Mouse (Mus musculus): Measurements from ENCODE around the gene Gm21746.
"Not testable (repeated sequence)": the region's sequence is repeated elsewhere in the genome, so short reads cannot be mapped to it uniquely, and the experiment has no call there.

The Gm21746 gene

DNA sequence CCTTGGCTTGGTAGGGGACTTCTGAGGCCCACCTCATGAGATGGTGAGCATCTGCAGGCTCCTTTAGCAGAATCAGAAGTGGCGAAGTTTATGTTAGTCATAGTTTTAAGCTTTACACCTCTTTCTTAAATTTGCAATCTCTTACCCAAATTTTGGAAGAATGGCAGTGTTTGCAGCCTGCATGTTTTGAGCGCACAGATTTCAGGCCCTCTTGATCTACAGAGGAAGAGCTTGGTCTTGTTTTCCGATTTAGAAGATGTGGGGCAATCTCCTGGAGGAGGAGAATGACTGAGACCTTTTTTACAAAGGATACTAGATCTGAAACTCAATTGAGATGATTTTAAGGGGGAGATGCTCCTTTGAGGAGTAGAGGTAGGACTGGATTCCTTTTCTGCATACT, at the start of gene Gm21746:
Gene Gm21746, minus strand, starts transcription at position 101 of the 400 bp plus-strand sequence.
- not testable (repeated sequence) for DNase-seq

DNA sequence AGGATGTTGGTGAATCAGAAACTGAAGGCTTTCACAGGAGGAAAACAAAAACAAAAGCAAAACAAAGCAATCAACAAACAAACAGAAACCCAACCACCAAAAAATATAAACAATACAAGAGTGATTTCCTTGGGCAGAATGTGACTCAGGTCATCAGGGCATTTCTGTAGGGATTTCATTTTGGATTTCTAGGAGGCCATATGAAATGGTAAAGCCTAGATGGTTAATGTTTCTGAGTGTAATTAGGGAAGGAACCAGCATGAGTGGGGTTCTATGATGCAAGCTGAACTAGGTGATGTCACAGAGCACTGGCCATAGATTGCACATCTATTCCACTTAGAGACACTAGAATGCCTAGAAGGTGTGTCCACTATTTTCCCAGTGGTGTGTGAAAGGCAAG, 29.0 kb upstream of the Gm21746 start, which contains the start of gene Gm20873:
Gene Gm20873, plus strand, starts transcription at position 301 of the 400 bp plus-strand sequence.
- DNase-seq: not testable (repeated sequence)

Measured in retina, postnatal 1 day (tissue).